Mouse (Mus musculus): ENCODE data around the gene Faf1. TPM values are rescaled to one million over a fixed set of nuclear protein-coding genes. Genes with fewer than 3 reads are reported as not detected.
A peak's percentile ranks its signal among the peaks of the same experiment; 100 is the strongest.
"Not testable (repeated sequence)": the region's sequence is repeated elsewhere in the genome, so short reads cannot be mapped to it uniquely, and the experiment has no call there.

Faf1 gene
- polyA plus RNA-seq, 1 experiment from 2014 or later: 27.4 TPM

GRCm38 (mm10) chr4:109667518-109667917 lies 8.9 kb upstream of the Faf1 start:
- no peaks in the 10 kb centered on the region for H3K36me3 ChIP-seq (replicated peaks)
- H3K4me1 ChIP-seq: peaks cover 25% of the 10 kb centered on the region
- H3K9me3 ChIP-seq: no peaks in the 10 kb centered on the region
- 32% methylated on average over 2 of the region's 2 CpGs for WGBS
- H3K27ac ChIP-seq (replicated peaks): no peak overlapping the region
- H3K4me3 ChIP-seq: peak overlapping the region; percentile 79
- DNase-seq (ENCODE audit: low spot score): peak; percentile 14
- peaks cover 45% of the 10 kb centered on the region for H3K27me3 ChIP-seq (replicated peaks; ENCODE audit: low read depth, poor library complexity, severe bottlenecking)

DNA sequence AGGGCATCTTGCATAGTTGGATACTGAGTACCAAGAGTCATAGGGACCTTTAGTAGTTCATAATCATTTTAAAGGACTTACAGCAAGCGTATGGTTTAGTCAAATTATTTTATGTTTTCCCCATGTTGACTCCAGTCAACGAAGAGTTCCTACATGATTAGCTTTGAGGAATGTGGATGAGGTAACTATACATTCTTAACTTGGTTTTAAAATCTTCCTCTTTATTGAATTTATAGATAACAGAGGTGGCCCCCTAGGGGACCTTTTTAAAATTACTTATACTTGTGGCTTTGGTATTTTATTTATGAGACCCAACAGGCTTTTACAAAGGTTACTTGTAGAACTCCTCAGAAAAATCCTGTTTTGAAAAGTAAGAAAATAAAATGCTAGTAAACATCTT lies 6.2 kb upstream of the Faf1 start:
- Histone ChIP-seq H3K4me3 (no peak overlapping the region), H3K36me3 (replicated peaks) (no peaks in the 10 kb centered on the region), H3K27me3 (replicated peaks; ENCODE audit: low read depth, poor library complexity, severe bottlenecking) (peaks cover 18% of the 10 kb centered on the region), H3K27ac (replicated peaks) (no peak overlapping the region), H3K9me3 (no peaks in the 10 kb centered on the region), H3K4me1 (peaks cover 21% of the 10 kb centered on the region)
- no peak for DNase-seq (ENCODE audit: low spot score)
- 81% methylated on average over 2 of the region's 2 CpGs for WGBS

GRCm38 (mm10) chr4:109671941-109672340 lies 4.4 kb upstream of the Faf1 start:
- Histone ChIP-seq H3K36me3 (replicated peaks) (no peaks in the 10 kb centered on the region), H3K9me3 (no peaks in the 10 kb centered on the region), H3K27me3 (replicated peaks; ENCODE audit: low read depth, poor library complexity, severe bottlenecking) (peaks cover 8% of the 10 kb centered on the region; the same call in 1 of the 2 replicates), H3K4me1 (peaks cover 11% of the 10 kb centered on the region), H3K27ac (replicated peaks) (no peak overlapping the region), H3K4me3 (no peak overlapping the region)
- WGBS: 70% methylated on average over 1 of the region's 1 CpGs
- no peak for DNase-seq (ENCODE audit: low spot score)

- no peaks in the 10 kb centered on the region for H3K9me3 ChIP-seq
Measured at GRCm38 (mm10) chr4:109674097-109674496, 2.3 kb upstream of the Faf1 start.

GRCm38 (mm10) chr4:109677221-109677620 lies 833 bp downstream of the Faf1 start:
- H3K36me3 ChIP-seq (replicated peaks): no peaks in the 10 kb centered on the region
- no peaks in the 10 kb centered on the region for H3K9me3 ChIP-seq

More at GRCm38 (mm10) chr4:109674097-109674496, 2.3 kb upstream of the Faf1 start:
- Histone ChIP-seq H3K36me3 (replicated peaks) (no peaks in the 10 kb centered on the region), H3K4me1 (peaks cover 14% of the 10 kb centered on the region), H3K27me3 (replicated peaks; ENCODE audit: low read depth, poor library complexity, severe bottlenecking) (no peaks in the 10 kb centered on the region), H3K4me3 (no peak overlapping the region), H3K27ac (replicated peaks) (no peak overlapping the region)
- DNase-seq (ENCODE audit: low spot score): no peak
- WGBS: 84% methylated on average over 2 of the region's 2 CpGs

DNA sequence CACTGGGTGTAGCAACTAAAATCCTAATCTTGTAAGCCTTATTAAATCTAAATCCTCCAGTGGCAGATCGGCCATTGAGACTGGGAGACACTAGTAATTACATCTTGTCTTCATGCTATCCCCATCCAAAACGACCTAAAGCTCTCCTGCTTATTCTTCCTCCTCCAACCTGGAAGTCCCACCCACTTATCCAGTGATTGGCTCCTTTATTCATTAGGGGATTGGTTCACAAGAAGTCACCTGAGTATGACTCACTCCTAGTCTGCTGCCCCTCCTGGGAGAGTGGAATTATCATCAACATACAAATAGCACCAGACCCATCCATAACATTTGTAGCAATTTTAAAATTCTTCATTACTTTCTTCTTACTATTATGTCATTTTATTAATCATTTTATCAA lies 7.2 kb downstream of the Faf1 start:
- Histone ChIP-seq H3K4me3 (no peak overlapping the region), H3K27ac (replicated peaks) (no peak overlapping the region), H3K36me3 (replicated peaks) (peaks cover 11% of the 10 kb centered on the region), H3K4me1 (no peaks in the 10 kb centered on the region), H3K27me3 (replicated peaks; ENCODE audit: low read depth, poor library complexity, severe bottlenecking) (no peaks in the 10 kb centered on the region), H3K9me3 (no peaks in the 10 kb centered on the region)
- 69% methylated on average over 2 of the region's 2 CpGs for WGBS
- no peak for DNase-seq (ENCODE audit: low spot score)

More at GRCm38 (mm10) chr4:109677221-109677620, 833 bp downstream of the Faf1 start:
- DNase-seq (ENCODE audit: low spot score): no peak
- Histone ChIP-seq H3K27me3 (replicated peaks; ENCODE audit: low read depth, poor library complexity, severe bottlenecking) (no peaks in the 10 kb centered on the region), H3K4me3 (peak overlapping the region; percentile 94), H3K27ac (replicated peaks) (peak overlapping the region; percentile 93), H3K4me1 (peaks cover 14% of the 10 kb centered on the region)
- WGBS: 2% methylated on average over 3 of the region's 3 CpGs

GRCm38 (mm10) chr4:109692674-109693073 lies 16.3 kb downstream of the Faf1 start:
- H3K9me3 ChIP-seq: peaks cover 12% of the 10 kb centered on the region; the same call in 1 of the 2 replicates
- no peak for DNase-seq (ENCODE audit: low spot score)
- no peaks in the 10 kb centered on the region for H3K27me3 ChIP-seq (replicated peaks; ENCODE audit: low read depth, poor library complexity, severe bottlenecking)
- peaks cover 16% of the 10 kb centered on the region for H3K36me3 ChIP-seq (replicated peaks)
- H3K4me1 ChIP-seq: no peaks in the 10 kb centered on the region
- H3K4me3 ChIP-seq: no peak overlapping the region
- no peak overlapping the region for H3K27ac ChIP-seq (replicated peaks)

DNA sequence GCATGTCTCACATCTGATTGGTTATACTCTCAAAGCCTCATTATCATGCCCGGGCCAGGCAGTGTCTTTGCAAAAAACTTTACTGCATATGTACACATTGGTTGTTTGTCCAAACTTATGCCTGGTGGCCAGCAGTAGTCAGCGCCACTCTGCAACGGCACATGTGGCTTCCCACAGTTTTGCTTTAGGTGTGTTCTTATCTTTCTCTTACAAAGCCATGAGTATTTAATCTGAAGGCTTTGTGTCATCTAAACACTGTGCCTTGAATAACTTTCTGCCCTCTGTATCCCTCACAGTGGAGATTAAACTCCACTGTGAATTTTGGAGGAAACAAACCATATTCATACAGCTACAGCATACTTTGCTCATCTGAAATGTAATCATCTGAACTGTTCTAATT lies 24.3 kb downstream of the Faf1 start:
- not testable (repeated sequence) for DNase-seq (ENCODE audit: low spot score); H3K36me3 ChIP-seq (replicated peaks); H3K4me3 ChIP-seq; H3K9me3 ChIP-seq; H3K27me3 ChIP-seq (replicated peaks; ENCODE audit: low read depth, poor library complexity, severe bottlenecking); H3K27ac ChIP-seq (replicated peaks); H3K4me1 ChIP-seq
- 98% methylated on average over 3 of the region's 3 CpGs for WGBS

DNA sequence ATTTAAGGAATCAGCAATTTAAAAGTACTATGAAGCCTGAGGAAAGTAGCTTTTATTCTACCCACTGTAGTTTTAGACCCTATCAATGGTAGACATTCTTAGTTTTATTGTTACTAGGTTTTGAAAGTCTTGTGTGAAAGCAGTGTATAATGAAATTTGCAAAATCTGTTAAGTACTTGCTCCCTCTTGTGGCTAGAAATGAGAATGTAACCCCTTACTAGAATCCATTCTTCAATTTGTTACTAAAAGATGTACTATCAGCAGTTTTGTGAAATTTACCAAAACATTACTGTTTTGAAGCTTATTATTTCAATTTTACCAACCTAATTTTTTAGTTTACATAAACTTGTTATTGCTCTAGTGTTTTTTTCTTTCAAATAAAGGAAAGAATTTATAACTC lies 27.2 kb downstream of the Faf1 start:
- Histone ChIP-seq H3K27me3 (replicated peaks; ENCODE audit: low read depth, poor library complexity, severe bottlenecking) (no peaks in the 10 kb centered on the region), H3K4me1 (no peaks in the 10 kb centered on the region), H3K4me3 (no peak overlapping the region), H3K9me3 (no peaks in the 10 kb centered on the region), H3K36me3 (replicated peaks) (no peaks in the 10 kb centered on the region), H3K27ac (replicated peaks) (no peak overlapping the region)
- no peak for DNase-seq (ENCODE audit: low spot score)

- Histone ChIP-seq H3K36me3 (replicated peaks) (no peaks in the 10 kb centered on the region), H3K9me3 (no peaks in the 10 kb centered on the region), H3K4me1 (no peaks in the 10 kb centered on the region), H3K4me3 (no peak overlapping the region), H3K27me3 (replicated peaks; ENCODE audit: low read depth, poor library complexity, severe bottlenecking) (no peaks in the 10 kb centered on the region), H3K27ac (replicated peaks) (no peak overlapping the region)
- no peak for DNase-seq (ENCODE audit: low spot score)
- WGBS: 93% methylated on average over 2 of the region's 2 CpGs
Measured at GRCm38 (mm10) chr4:109705349-109705748, 29.0 kb downstream of the Faf1 start.

DNA sequence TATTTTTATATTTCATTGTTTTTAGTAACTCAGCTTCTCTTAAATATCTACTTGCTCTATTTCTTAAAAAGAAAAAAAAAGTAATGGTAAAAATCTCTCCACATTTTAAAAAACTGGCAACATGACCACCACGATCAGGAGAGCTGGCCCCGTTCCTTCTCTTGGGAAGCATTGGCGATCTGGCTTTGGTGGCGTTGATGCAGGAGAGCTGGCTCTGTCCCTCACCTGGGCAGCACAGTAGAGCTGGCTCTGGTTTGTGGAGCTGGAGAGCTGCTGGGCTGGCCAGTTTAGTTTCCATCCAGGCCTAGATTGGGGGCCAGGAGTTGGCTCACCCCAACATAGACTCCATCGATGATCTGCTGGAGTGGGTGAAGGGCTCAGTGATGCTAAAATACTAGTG lies 42.9 kb downstream of the Faf1 start:
- Histone ChIP-seq H3K4me1 (no peaks in the 10 kb centered on the region), H3K27me3 (replicated peaks; ENCODE audit: low read depth, poor library complexity, severe bottlenecking) (no peaks in the 10 kb centered on the region), H3K9me3 (no peaks in the 10 kb centered on the region), H3K27ac (replicated peaks) (no peak overlapping the region), H3K36me3 (replicated peaks) (no peaks in the 10 kb centered on the region), H3K4me3 (no peak overlapping the region)
- no peak for DNase-seq (ENCODE audit: low spot score)
- WGBS: 93% methylated on average over 5 of the region's 5 CpGs

DNA sequence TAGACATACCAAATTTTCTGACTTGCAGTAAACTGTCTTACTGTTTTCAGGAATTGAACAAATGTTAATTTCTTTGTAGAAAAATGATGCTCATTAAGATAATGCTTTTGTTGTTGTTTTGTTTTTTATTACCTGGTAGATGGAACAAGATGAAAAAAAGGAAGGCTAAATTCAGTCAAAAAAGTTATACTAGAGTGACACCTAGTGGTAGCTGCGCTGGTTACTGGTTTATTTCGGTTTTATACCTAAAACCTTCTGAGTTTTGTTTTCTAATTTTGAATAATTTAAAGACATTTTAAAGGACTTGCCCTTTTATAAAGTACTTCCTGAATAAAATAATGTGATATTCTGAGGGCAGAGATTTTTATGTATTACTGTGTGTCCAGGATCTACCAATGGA lies 52.9 kb downstream of the Faf1 start:
- H3K27me3 ChIP-seq (replicated peaks; ENCODE audit: low read depth, poor library complexity, severe bottlenecking): no peaks in the 10 kb centered on the region
- H3K36me3 ChIP-seq (replicated peaks): no peaks in the 10 kb centered on the region
- no peaks in the 10 kb centered on the region for H3K9me3 ChIP-seq
- no peak overlapping the region for H3K27ac ChIP-seq (replicated peaks)
- no peak overlapping the region for H3K4me3 ChIP-seq
- 14% methylated on average over 2 of the region's 2 CpGs for WGBS
- H3K4me1 ChIP-seq: no peaks in the 10 kb centered on the region
- DNase-seq (ENCODE audit: low spot score): no peak

- 28% methylated on average over 1 of the region's 1 CpGs for WGBS
- Histone ChIP-seq H3K4me3 (no peak overlapping the region), H3K27ac (replicated peaks) (no peak overlapping the region), H3K4me1 (peaks cover 6% of the 10 kb centered on the region), H3K36me3 (replicated peaks) (0 out of 2 replicates have a peak, but pooled peaks cover 3% of the 10 kb centered on the region), H3K9me3 (no peaks in the 10 kb centered on the region), H3K27me3 (replicated peaks; ENCODE audit: low read depth, poor library complexity, severe bottlenecking) (no peaks in the 10 kb centered on the region)
- DNase-seq (ENCODE audit: low spot score): no peak
Measured at GRCm38 (mm10) chr4:109735754-109736153, 59.4 kb downstream of the Faf1 start.

DNA sequence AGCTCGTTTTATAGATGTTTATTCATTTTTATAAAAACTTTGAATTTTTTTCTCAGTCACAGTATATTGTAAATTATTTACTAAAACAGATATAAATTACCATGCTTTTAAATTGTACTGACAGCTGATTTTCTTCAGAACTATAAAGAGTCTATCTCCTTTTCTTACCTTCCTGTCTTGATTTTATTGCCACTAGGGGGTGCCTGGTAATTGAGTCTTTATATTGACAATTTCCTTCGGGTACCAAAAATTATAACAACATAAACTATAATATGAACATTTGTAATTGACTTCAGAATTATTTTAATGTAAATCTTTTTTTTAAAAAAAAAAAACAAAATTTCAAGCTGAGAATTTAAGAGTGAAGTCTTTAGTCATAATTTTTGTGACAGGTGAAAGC lies 67.6 kb downstream of the Faf1 start:
- no peak for DNase-seq (ENCODE audit: low spot score)
- Histone ChIP-seq H3K27ac (replicated peaks) (no peak overlapping the region), H3K4me1 (no peaks in the 10 kb centered on the region), H3K27me3 (replicated peaks; ENCODE audit: low read depth, poor library complexity, severe bottlenecking) (no peaks in the 10 kb centered on the region), H3K4me3 (no peak overlapping the region), H3K36me3 (replicated peaks) (no peaks in the 10 kb centered on the region), H3K9me3 (no peaks in the 10 kb centered on the region)
- WGBS: 82% methylated on average over 2 of the region's 2 CpGs
